24 mouse cellular contexts compared by ENCODE assay signal in genomic region chr8:115007280-115007679, GRCm38 (mm10).
DNase-seq lines count a peak whose midpoint lies in the region; ATAC-seq lines count a peak whose summit lies in the region.
"Had no signal": no experiment of that assay in that cellular context is flagged by ENCODE, and none has a peak within 500 bp of the region (broad histone marks: within the 10 kb centered on the region; RNA-seq: fewer than 3 reads in every experiment).

No protein-coding gene starts in this region.

- H3K9ac ChIP-seq in forebrain, embryonic 16.5 days (replicated peaks; ENCODE audit: low read depth, low read length) = no peak overlapping the region
- H3K9ac ChIP-seq: embryonic facial prominence, embryonic 13.5 days; hindbrain, embryonic 12.5 days; neural tube, embryonic 15.5 days had no signal

- no peak for ATAC-seq in forebrain, embryonic 16.5 days
- ATAC-seq: inflammation-experienced regulatory T-cells, adult 6 months; midbrain, embryonic 16.5 days had no signal

- H3K27ac ChIP-seq in forebrain, embryonic 10.5 days = peak overlapping the region; percentile 72; the same call in 1 of the 2 replicates
- H3K27ac ChIP-seq in forebrain, embryonic 16.5 days (ENCODE audit: low read length) = no peak overlapping the region
- H3K27ac ChIP-seq: embryonic facial prominence, embryonic 13.5 days; heart, embryonic 10.5 days; hindbrain, embryonic 12.5 days; neural tube, embryonic 15.5 days had no signal

- H3K36me3 ChIP-seq in forebrain, embryonic 10.5 days (replicated peaks) = no peaks in the 10 kb centered on the region
- H3K36me3 ChIP-seq in forebrain, embryonic 16.5 days (ENCODE audit: control insufficient read depth, insufficient read depth) = no peaks in the 10 kb centered on the region
- H3K36me3 ChIP-seq: embryonic facial prominence, embryonic 13.5 days; G1E; heart, embryonic 10.5 days; hindbrain, embryonic 12.5 days; neural tube, embryonic 15.5 days had no signal

- 57% methylated on average over 7 of the region's 7 CpGs for WGBS in forebrain, embryonic 10.5 days
- WGBS in forebrain, embryonic 16.5 days = 18% methylated on average over 7 of the region's 7 CpGs

- H3K4me1 ChIP-seq in forebrain, embryonic 10.5 days = peaks cover 48% of the 10 kb centered on the region
- H3K4me1 ChIP-seq in forebrain, embryonic 16.5 days (replicated peaks; ENCODE audit: control insufficient read depth, insufficient read depth, low read length) = peaks cover 4% of the 10 kb centered on the region

- H3K4me3 ChIP-seq in forebrain, embryonic 10.5 days = no peak overlapping the region
- no peak overlapping the region for H3K4me3 ChIP-seq in forebrain, embryonic 16.5 days (replicated peaks; ENCODE audit: low read length)
- H3K4me3 ChIP-seq: embryonic facial prominence, embryonic 13.5 days; heart, embryonic 10.5 days; hindbrain, embryonic 12.5 days; neural tube, embryonic 15.5 days had no signal

- DNase-seq in forebrain, embryonic 10.5 days (ENCODE audit: extremely low spot score, low spot score) = no peak
- peak; percentile 4 to 35 for DNase-seq in left cerebral cortex, postnatal 25 days (ENCODE audit: low spot score in 2 of 2)
- DNase-seq in left cerebral cortex, postnatal 10 days (ENCODE audit: extremely low spot score in 1 of 2, low spot score in 2 of 2) = no peak
- DNase-seq in right cerebral cortex, adult 2 months (ENCODE audit: low spot score in 2 of 2) = peak; percentile 13 to 14
- no peak for DNase-seq in right cerebral cortex, postnatal 4 days
- DNase-seq in spleen, postnatal 14 days (ENCODE audit: low spot score in 2 of 2) = no peak
- DNase-seq in layer of hippocampus, adult 11-12 months (ENCODE audit: low spot score) = no peak
- DNase-seq: cerebellum, adult 2 months; cerebellum, postnatal 36 days; heart, postnatal 10 days; kidney, adult 8-10 months; lung, adult 18-20 months; spleen, adult 18-20 months; thymus, adult 18-20 months; thymus, postnatal 4 days had no signal

- no peaks in the 10 kb centered on the region for H3K9me3 ChIP-seq in forebrain, embryonic 10.5 days
- H3K9me3 ChIP-seq in forebrain, embryonic 16.5 days (ENCODE audit: control insufficient read depth, low read length) = no peaks in the 10 kb centered on the region
- H3K9me3 ChIP-seq: embryonic facial prominence, embryonic 13.5 days; heart, embryonic 10.5 days; hindbrain, embryonic 12.5 days; neural tube, embryonic 15.5 days had no signal

- H3K4me2 ChIP-seq in forebrain, embryonic 16.5 days (ENCODE audit: low read length) = no peak overlapping the region
- H3K4me2 ChIP-seq: embryonic facial prominence, embryonic 13.5 days; hindbrain, embryonic 12.5 days; liver, embryonic 11.5 days; neural tube, embryonic 15.5 days had no signal

- peaks cover 39% of the 10 kb centered on the region for H3K27me3 ChIP-seq in forebrain, embryonic 10.5 days (ENCODE audit: poor library complexity, severe bottlenecking)
- H3K27me3 ChIP-seq in forebrain, embryonic 16.5 days (replicated peaks; ENCODE audit: control insufficient read depth, insufficient read depth, low read length) = peaks cover 11% of the 10 kb centered on the region
- H3K27me3 ChIP-seq: neural tube, embryonic 15.5 days had no signal

- intact Hi-C loops in left cerebral cortex, postnatal 25 days (cut with DNase I) = no loop called here
- intact Hi-C loops in left cerebral cortex, postnatal 10 days (cut with DNase I) = no loop called here

Comparison
In these comparisons a context has a peak if more than half of its experiments do, and no peak if none do; other contexts are left out.
1. DNase-seq: peak in left cerebral cortex, postnatal 25 days (2 of 2) and right cerebral cortex, adult 2 months (2 of 2); none in forebrain, embryonic 10.5 days (single experiment), left cerebral cortex, postnatal 10 days (0 of 2), right cerebral cortex, postnatal 4 days (single experiment), spleen, postnatal 14 days (0 of 2) and layer of hippocampus, adult 11-12 months (single experiment).